In the genomic region with DNA sequence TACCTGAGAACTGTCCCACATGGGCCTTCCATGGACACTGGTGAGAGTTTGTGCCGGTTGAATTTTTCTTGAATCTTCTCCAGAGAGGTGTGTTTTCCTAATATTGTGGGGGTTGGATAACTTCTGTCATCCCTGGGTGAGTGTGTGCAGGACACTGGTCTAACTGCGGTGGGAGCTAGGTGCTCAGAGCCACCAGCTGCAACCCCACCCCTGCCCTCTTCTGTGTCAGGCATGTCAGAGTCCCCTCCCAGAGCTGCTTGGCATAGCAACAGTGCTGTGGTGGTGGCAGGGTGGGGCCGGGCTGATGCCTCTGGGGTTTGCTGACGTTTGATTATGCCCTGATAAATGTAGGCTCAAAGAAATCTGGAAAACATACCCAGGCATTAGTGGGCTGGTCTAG, we compare ENCODE assay signal across 15 mouse cellular contexts.
"Had no signal": no experiment of that assay in that cellular context is flagged by ENCODE, and none has a peak within 500 bp of the region (broad histone marks: within the 10 kb centered on the region; RNA-seq: fewer than 3 reads in every experiment).

No protein-coding gene starts in this region.

- H3K36me3 ChIP-seq: neural tube, embryonic 15.5 days; stomach, embryonic 15.5 days had no signal

- H3K27ac ChIP-seq: neural tube, embryonic 15.5 days; stomach, embryonic 15.5 days; stomach, postnatal 0 days had no signal

- H3K9ac ChIP-seq: neural tube, embryonic 15.5 days; stomach, embryonic 15.5 days had no signal

- H3K4me3 ChIP-seq: neural tube, embryonic 15.5 days; stomach, embryonic 15.5 days had no signal

- H3K4me2 ChIP-seq: neural tube, embryonic 15.5 days; stomach, embryonic 15.5 days had no signal

- H3K27me3 ChIP-seq: neural tube, embryonic 15.5 days; stomach, embryonic 15.5 days had no signal

- H3K9me3 ChIP-seq: neural tube, embryonic 15.5 days; stomach, embryonic 15.5 days had no signal

- DNase-seq: retina, postnatal 1 day; right cerebral cortex, adult 18-20 months; right cerebral cortex, postnatal 14 days; right cerebral cortex, postnatal 25 days; right cerebral cortex, postnatal 4 days; spleen, adult 18-20 months; thymus, adult 18-20 months; thymus, adult 2 months; thymus, postnatal 14 days; thymus, postnatal 25 days; thymus, postnatal 36 days; thymus, postnatal 4 days had no signal
